Comparison of ENCODE assay signal across 19 mouse cellular contexts in genomic region chr16:23503351-23503750, GRCm38 (mm10). TPM values are rescaled to one million over a fixed set of nuclear protein-coding genes. Genes with fewer than 3 reads are reported as not detected.
DNase-seq lines count a peak whose midpoint lies in the region; ATAC-seq and TF ChIP-seq lines count a peak whose summit lies in the region.
"Had no signal": no experiment of that assay in that cellular context is flagged by ENCODE, and none has a peak within 500 bp of the region (broad histone marks: within the 10 kb centered on the region; RNA-seq: fewer than 3 reads in every experiment).

No protein-coding gene starts in this region.

- DNase-seq in liver, adult 2 months (ENCODE audit: extremely low read depth, low read depth, low spot score), result no peak
- DNase-seq in liver, embryonic 11.5 days (ENCODE audit: low spot score), result no peak
- DNase-seq in midbrain, embryonic 14.5 days, result no peak
- DNase-seq: adrenal gland, adult 2 months; adrenal gland, postnatal 25 days; cerebellum, adult 18-20 months; cerebellum, adult 9-11 months; cerebellum, postnatal 36 days; gastrocnemius, postnatal 10 days; heart, adult 2 months; heart, postnatal 14 days had no signal

- TF ChIP-seq CTCF in liver, adult 2 months (IDR thresholded peaks at IDR 0.05; ENCODE audit: low read depth, low read length), result no peak

- peaks cover 19% of the 10 kb centered on the region; the same call in 1 of the 2 replicates for H3K79me2 ChIP-seq in liver, adult 2 months (ENCODE audit: control insufficient read depth, insufficient read depth, low read length)

- H3K4me1 ChIP-seq in forebrain, embryonic 13.5 days, result peaks cover 46% of the 10 kb centered on the region
- H3K4me1 ChIP-seq in forebrain, embryonic 15.5 days, result peaks cover 36% of the 10 kb centered on the region
- H3K4me1 ChIP-seq in liver, adult 2 months (ENCODE audit: control insufficient read depth, insufficient read depth, low read length), result peaks cover 60% of the 10 kb centered on the region
- peaks cover 55% of the 10 kb centered on the region for H3K4me1 ChIP-seq in liver, embryonic 11.5 days (replicated peaks; ENCODE audit: control insufficient read depth, insufficient read depth, low read length)
- H3K4me1 ChIP-seq in midbrain, embryonic 14.5 days (ENCODE audit: control insufficient read depth, insufficient read depth, low read length), result peaks cover 25% of the 10 kb centered on the region
- H3K4me1 ChIP-seq in midbrain, embryonic 15.5 days, result peaks cover 21% of the 10 kb centered on the region

- peak overlapping the region; percentile 84; the same call in 1 of the 2 replicates for H3K27ac ChIP-seq in forebrain, embryonic 13.5 days
- H3K27ac ChIP-seq in forebrain, embryonic 15.5 days (replicated peaks), result no peak overlapping the region
- H3K27ac ChIP-seq in liver, adult 2 months (replicated peaks; ENCODE audit: insufficient read depth, low read depth, low read length), result peak overlapping the region; percentile 11; the same call in 1 of the 2 replicates
- H3K27ac ChIP-seq in liver, embryonic 11.5 days (ENCODE audit: low read depth, low read length), result no peak overlapping the region
- H3K27ac ChIP-seq in midbrain, embryonic 14.5 days (replicated peaks; ENCODE audit: low read depth, low read length), result 0 out of 2 replicates have a peak overlapping the region, but pooled peaks have one; percentile 20
- no peak overlapping the region for H3K27ac ChIP-seq in midbrain, embryonic 15.5 days
- H3K27ac ChIP-seq: embryonic facial prominence, embryonic 13.5 days; heart, adult 2 months; heart, embryonic 15.5 days; intestine, embryonic 15.5 days had no signal

- TF ChIP-seq POLR2A in liver, adult 2 months (IDR thresholded peaks at IDR 0.05; ENCODE audit: extremely low read depth, insufficient read depth, low read length), result no peak

- H3K27me3 ChIP-seq in forebrain, embryonic 13.5 days, result peaks cover 11% of the 10 kb centered on the region; the same call in 1 of the 2 replicates
- no peaks in the 10 kb centered on the region for H3K27me3 ChIP-seq in forebrain, embryonic 15.5 days
- H3K27me3 ChIP-seq in liver, adult 2 months (ENCODE audit: control insufficient read depth, insufficient read depth, low read length), result no peaks in the 10 kb centered on the region
- no peaks in the 10 kb centered on the region for H3K27me3 ChIP-seq in liver, embryonic 11.5 days (replicated peaks; ENCODE audit: control insufficient read depth, insufficient read depth, low read length)
- H3K27me3 ChIP-seq in midbrain, embryonic 14.5 days (ENCODE audit: control insufficient read depth, insufficient read depth, low read length), result no peaks in the 10 kb centered on the region
- H3K27me3 ChIP-seq in midbrain, embryonic 15.5 days (replicated peaks), result no peaks in the 10 kb centered on the region
- H3K27me3 ChIP-seq: heart, embryonic 15.5 days; hindbrain, embryonic 12.5 days; intestine, embryonic 15.5 days had no signal

- H3K4me2 ChIP-seq in forebrain, embryonic 13.5 days, result no peak overlapping the region
- H3K4me2 ChIP-seq in forebrain, embryonic 15.5 days (replicated peaks), result no peak overlapping the region
- no peak overlapping the region for H3K4me2 ChIP-seq in liver, embryonic 11.5 days
- H3K4me2 ChIP-seq in midbrain, embryonic 14.5 days (ENCODE audit: low read length), result no peak overlapping the region
- no peak overlapping the region for H3K4me2 ChIP-seq in midbrain, embryonic 15.5 days
- H3K4me2 ChIP-seq: embryonic facial prominence, embryonic 13.5 days; heart, embryonic 11.5 days; heart, embryonic 15.5 days; hindbrain, embryonic 12.5 days; intestine, embryonic 15.5 days had no signal

- 72% methylated on average over 4 of the region's 4 CpGs for WGBS in forebrain, embryonic 13.5 days
- 62% methylated on average over 4 of the region's 4 CpGs for WGBS in forebrain, embryonic 15.5 days
- WGBS in liver, adult 2 months, result 87% methylated on average over 4 of the region's 4 CpGs
- 56% methylated on average over 4 of the region's 4 CpGs for WGBS in liver, embryonic 11.5 days
- WGBS in midbrain, embryonic 14.5 days, result 67% methylated on average over 4 of the region's 4 CpGs
- WGBS in midbrain, embryonic 15.5 days, result 64% methylated on average over 4 of the region's 4 CpGs

- H3K4me3 ChIP-seq in forebrain, embryonic 13.5 days, result no peak overlapping the region
- H3K4me3 ChIP-seq in forebrain, embryonic 15.5 days, result no peak overlapping the region
- no peak overlapping the region for H3K4me3 ChIP-seq in liver, adult 2 months (ENCODE audit: insufficient read depth, low read depth, low read length)
- no peak overlapping the region for H3K4me3 ChIP-seq in liver, embryonic 11.5 days (ENCODE audit: low read depth, low read length)
- no peak overlapping the region for H3K4me3 ChIP-seq in midbrain, embryonic 14.5 days (replicated peaks; ENCODE audit: low read depth, low read length)
- H3K4me3 ChIP-seq in midbrain, embryonic 15.5 days, result no peak overlapping the region
- H3K4me3 ChIP-seq: embryonic facial prominence, embryonic 13.5 days; heart, adult 2 months; heart, embryonic 15.5 days; hindbrain, embryonic 12.5 days; intestine, embryonic 15.5 days had no signal

- no peaks in the 10 kb centered on the region for H3K9me3 ChIP-seq in forebrain, embryonic 13.5 days (replicated peaks)
- no peaks in the 10 kb centered on the region for H3K9me3 ChIP-seq in forebrain, embryonic 15.5 days
- H3K9me3 ChIP-seq in liver, embryonic 11.5 days (ENCODE audit: control insufficient read depth, low read length), result no peaks in the 10 kb centered on the region
- no peaks in the 10 kb centered on the region for H3K9me3 ChIP-seq in midbrain, embryonic 14.5 days (ENCODE audit: control insufficient read depth, low read length)
- H3K9me3 ChIP-seq in midbrain, embryonic 15.5 days, result no peaks in the 10 kb centered on the region
- H3K9me3 ChIP-seq: embryonic facial prominence, embryonic 13.5 days; heart, embryonic 15.5 days; hindbrain, embryonic 12.5 days; intestine, embryonic 15.5 days had no signal

- ATAC-seq in forebrain, embryonic 13.5 days, result no peak
- ATAC-seq in forebrain, embryonic 15.5 days (replicated peaks), result no peak
- no peak for ATAC-seq in liver, embryonic 11.5 days (replicated peaks; ENCODE audit: low FRiP score)
- ATAC-seq in midbrain, embryonic 14.5 days (ENCODE audit: low FRiP score, low TSS enrichment), result no peak
- ATAC-seq in midbrain, embryonic 15.5 days (replicated peaks), result no peak
- ATAC-seq: intestine, embryonic 15.5 days had no signal

- peaks cover 15% of the 10 kb centered on the region; the same call in 1 of the 2 replicates for H3K36me3 ChIP-seq in forebrain, embryonic 13.5 days (ENCODE audit: poor library complexity, severe bottlenecking)
- H3K36me3 ChIP-seq in forebrain, embryonic 15.5 days, result no peaks in the 10 kb centered on the region
- H3K36me3 ChIP-seq in liver, adult 2 months (ENCODE audit: control insufficient read depth, insufficient read depth, low read length), result peaks cover 15% of the 10 kb centered on the region
- no peaks in the 10 kb centered on the region for H3K36me3 ChIP-seq in liver, embryonic 11.5 days (ENCODE audit: control insufficient read depth, insufficient read depth, low read length)
- H3K36me3 ChIP-seq in midbrain, embryonic 14.5 days (ENCODE audit: control insufficient read depth, insufficient read depth, low read length), result no peaks in the 10 kb centered on the region
- no peaks in the 10 kb centered on the region for H3K36me3 ChIP-seq in midbrain, embryonic 15.5 days (replicated peaks)
- H3K36me3 ChIP-seq: embryonic facial prominence, embryonic 13.5 days; heart, embryonic 15.5 days; hindbrain, embryonic 12.5 days; intestine, embryonic 15.5 days had no signal

- H3K9ac ChIP-seq in forebrain, embryonic 13.5 days, result no peak overlapping the region
- no peak overlapping the region for H3K9ac ChIP-seq in forebrain, embryonic 15.5 days (replicated peaks)
- H3K9ac ChIP-seq in liver, adult 2 months (ENCODE audit: low read depth, low read length), result no peak overlapping the region
- no peak overlapping the region for H3K9ac ChIP-seq in liver, embryonic 11.5 days (ENCODE audit: low read depth, low read length)
- H3K9ac ChIP-seq in midbrain, embryonic 14.5 days (replicated peaks; ENCODE audit: low read length), result no peak overlapping the region
- H3K9ac ChIP-seq in midbrain, embryonic 15.5 days, result no peak overlapping the region
- H3K9ac ChIP-seq: embryonic facial prominence, embryonic 13.5 days; heart, embryonic 15.5 days; hindbrain, embryonic 12.5 days; intestine, embryonic 15.5 days had no signal

RNA-seq across cellular contexts. Expression of gene Rtp4, which starts 16.7 kb away (rescaled TPM):
- 2.3 and 3.3 TPM in 2 replicates for polyA plus RNA-seq in forebrain, embryonic 13.5 days (2015; fragmentation: Nextera tagmentation; extraction: Ambion mirVana)
- 3.8 and 5.5 TPM in 2 replicates for polyA plus RNA-seq in forebrain, embryonic 15.5 days (2015; fragmentation: Nextera tagmentation; extraction: Ambion mirVana)
- total RNA-seq in liver, adult 2 months (2014; rRNA removed), result 11.3 and 16.9 TPM in 2 replicates
- polyA plus RNA-seq in liver, adult 2 months (2012; rRNA removed), result 14.2 and 25.2 TPM in 2 replicates
- polyA plus RNA-seq in liver, embryonic 11.5 days (2014; fragmentation: Nextera tagmentation; extraction: Ambion mirVana), result 4.2 and 4.6 TPM in 2 replicates
- 3.1 and 7.2 TPM in 2 replicates for polyA plus RNA-seq in midbrain, embryonic 14.5 days (2014; fragmentation: Nextera tagmentation; extraction: Ambion mirVana)
- polyA plus RNA-seq in midbrain, embryonic 15.5 days (2015; fragmentation: Nextera tagmentation; extraction: Ambion mirVana), result 3.8 and 5.2 TPM in 2 replicates

RNA-seq across cellular contexts. Expression of gene Masp1, which starts 17.3 kb away (rescaled TPM):
- polyA plus RNA-seq in forebrain, embryonic 13.5 days (2015; fragmentation: Nextera tagmentation; extraction: Ambion mirVana), result 53.5 and 55.9 TPM in 2 replicates
- polyA plus RNA-seq in forebrain, embryonic 15.5 days (2015; fragmentation: Nextera tagmentation; extraction: Ambion mirVana), result 50.5 and 54.1 TPM in 2 replicates
- 71.1 and 83.3 TPM in 2 replicates for total RNA-seq in liver, adult 2 months (2014; rRNA removed)
- 53.7 and 61.3 TPM in 2 replicates for polyA plus RNA-seq in liver, adult 2 months (2012; rRNA removed)
- polyA plus RNA-seq in liver, embryonic 11.5 days (2014; fragmentation: Nextera tagmentation; extraction: Ambion mirVana), result 21.6 and 23.1 TPM in 2 replicates
- polyA plus RNA-seq in midbrain, embryonic 14.5 days (2014; fragmentation: Nextera tagmentation; extraction: Ambion mirVana), result 31.2 and 38.1 TPM in 2 replicates
- 30.9 and 31.1 TPM in 2 replicates for polyA plus RNA-seq in midbrain, embryonic 15.5 days (2015; fragmentation: Nextera tagmentation; extraction: Ambion mirVana)

Comparison
In these comparisons a context has a peak if more than half of its experiments do, and no peak if none do; other contexts are left out.
1. H3K27ac ChIP-seq: peak in forebrain, embryonic 13.5 days (single experiment), liver, adult 2 months (single experiment) and midbrain, embryonic 14.5 days (single experiment); none in forebrain, embryonic 15.5 days (single experiment), liver, embryonic 11.5 days (single experiment) and midbrain, embryonic 15.5 days (single experiment).